Mouse (Mus musculus): ENCODE data around the gene Il4i1. TPM values are rescaled to one million over a fixed set of nuclear protein-coding genes. Genes with fewer than 3 reads are reported as not detected.
A peak's percentile ranks its signal among the peaks of the same experiment; 100 is the strongest.
"Not testable (repeated sequence)": the region's sequence is repeated elsewhere in the genome, so short reads cannot be mapped to it uniquely, and the experiment has no call there.

The Il4i1 gene
- total RNA-seq, 1 experiment from 2014 or later = 0.55 TPM

DNA sequence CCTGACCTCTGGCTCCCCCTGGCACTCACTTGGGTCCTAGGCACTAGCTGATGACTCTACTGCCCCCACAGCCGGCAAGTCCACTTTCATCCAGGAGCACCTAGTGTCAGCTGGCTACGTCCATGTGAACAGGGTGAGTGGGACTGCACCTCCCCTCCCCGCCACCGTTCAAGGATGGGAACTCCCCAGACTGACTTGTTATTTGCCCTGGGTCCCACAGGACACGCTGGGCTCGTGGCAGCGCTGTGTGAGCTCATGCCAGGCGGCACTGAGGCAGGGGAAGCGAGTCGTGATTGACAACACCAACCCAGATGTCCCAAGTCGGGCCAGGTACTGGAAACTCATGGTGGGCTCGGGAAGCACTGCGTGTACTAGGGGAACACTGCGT, 45.2 kb downstream of the Il4i1 start:
- no peak for ATAC-seq (replicated peaks; ENCODE audit: low read depth, poor library complexity, severe bottlenecking)

DNA sequence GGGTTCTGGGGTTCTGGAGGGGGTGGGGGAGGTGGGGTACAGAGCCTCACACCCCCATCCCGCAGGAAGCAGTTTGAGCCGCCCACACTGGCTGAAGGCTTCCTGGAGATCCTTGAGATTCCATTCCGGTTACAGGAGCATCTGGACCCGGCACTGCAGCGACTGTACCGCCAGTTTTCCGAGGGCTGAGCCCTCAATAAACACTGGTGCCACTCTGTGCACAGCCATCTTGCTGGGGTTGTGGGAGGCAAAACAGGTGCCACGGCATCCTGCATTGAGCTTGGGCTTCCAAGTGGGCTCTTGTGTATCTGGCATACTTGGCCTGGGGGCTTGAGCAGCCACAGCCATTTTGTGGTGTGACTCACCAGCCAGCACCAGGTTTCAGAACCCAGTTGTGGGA, 46.2 kb downstream of the Il4i1 start:
- ATAC-seq (replicated peaks; ENCODE audit: low read depth, poor library complexity, severe bottlenecking) = no peak

DNA sequence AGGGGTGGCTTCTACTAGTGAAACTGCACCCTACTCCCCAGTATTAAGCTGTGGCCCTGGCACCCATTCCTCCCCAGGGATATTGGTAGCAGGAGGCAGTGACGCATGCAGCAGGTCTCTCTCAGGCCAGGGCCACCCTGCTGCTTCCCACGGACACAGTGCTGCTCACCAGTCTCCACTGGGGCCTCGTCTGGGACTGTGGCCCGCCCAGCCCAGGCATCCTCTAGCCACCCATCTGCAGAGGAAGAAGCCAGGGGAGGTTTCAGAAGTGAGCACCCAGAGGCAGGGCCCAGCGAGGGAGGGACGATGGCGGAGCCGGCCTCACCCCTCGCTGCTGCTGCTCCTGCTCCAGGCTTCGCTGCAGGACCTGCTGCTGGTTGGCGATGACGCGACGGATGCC, 47.0 kb downstream of the Il4i1 start:
- ATAC-seq (replicated peaks; ENCODE audit: low read depth, poor library complexity, severe bottlenecking) = no peak

DNA sequence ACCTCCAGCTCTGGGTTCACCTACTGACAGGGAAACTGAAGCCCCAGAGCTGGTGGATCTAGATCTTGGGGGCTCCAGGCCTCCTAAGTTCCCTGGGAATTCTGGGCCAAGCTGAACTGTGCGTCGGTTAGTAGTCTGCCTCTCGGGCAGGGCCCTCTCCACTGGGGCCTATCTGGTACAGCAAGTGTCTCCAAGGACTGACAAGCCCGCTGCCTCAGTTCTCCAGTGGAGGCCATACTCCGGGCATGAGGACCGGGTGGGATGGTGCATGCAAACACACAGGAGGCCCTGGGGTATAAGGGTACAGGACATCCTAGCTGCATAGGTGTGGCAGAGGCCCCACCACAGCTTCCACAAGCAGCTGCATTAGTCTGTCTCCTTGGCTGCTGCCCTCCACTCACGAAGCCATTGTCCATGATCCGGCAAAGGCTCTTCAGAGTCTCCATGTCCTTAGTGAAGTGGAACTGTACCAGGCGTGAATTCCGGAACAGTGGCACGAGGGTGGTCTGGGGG, 47.9 kb downstream of the Il4i1 start:
- no peak for ATAC-seq (replicated peaks; ENCODE audit: low read depth, poor library complexity, severe bottlenecking)

GRCm38 (mm10) chr7:44864595-44865542, 48.7 kb downstream of the Il4i1 start:
- ATAC-seq (replicated peaks; ENCODE audit: low read depth, poor library complexity, severe bottlenecking) = no peak

GRCm38 (mm10) chr7:44866276-44867009, 50.3 kb downstream of the Il4i1 start:
- peak; percentile 10; the same call in 1 of the 2 replicates for ATAC-seq (replicated peaks; ENCODE audit: low read depth, poor library complexity, severe bottlenecking)

GRCm38 (mm10) chr7:44867010-44867702, 51.0 kb downstream of the Il4i1 start:
- no peak for ATAC-seq (replicated peaks; ENCODE audit: low read depth, poor library complexity, severe bottlenecking)

GRCm38 (mm10) chr7:44867802-44868201, 51.6 kb downstream of the Il4i1 start:
- ATAC-seq (replicated peaks; ENCODE audit: low read depth, poor library complexity, severe bottlenecking) = no peak

- no peak for ATAC-seq (replicated peaks; ENCODE audit: low read depth, poor library complexity, severe bottlenecking)
Measured at GRCm38 (mm10) chr7:44868465-44868864, 52.3 kb downstream of the Il4i1 start.

DNA sequence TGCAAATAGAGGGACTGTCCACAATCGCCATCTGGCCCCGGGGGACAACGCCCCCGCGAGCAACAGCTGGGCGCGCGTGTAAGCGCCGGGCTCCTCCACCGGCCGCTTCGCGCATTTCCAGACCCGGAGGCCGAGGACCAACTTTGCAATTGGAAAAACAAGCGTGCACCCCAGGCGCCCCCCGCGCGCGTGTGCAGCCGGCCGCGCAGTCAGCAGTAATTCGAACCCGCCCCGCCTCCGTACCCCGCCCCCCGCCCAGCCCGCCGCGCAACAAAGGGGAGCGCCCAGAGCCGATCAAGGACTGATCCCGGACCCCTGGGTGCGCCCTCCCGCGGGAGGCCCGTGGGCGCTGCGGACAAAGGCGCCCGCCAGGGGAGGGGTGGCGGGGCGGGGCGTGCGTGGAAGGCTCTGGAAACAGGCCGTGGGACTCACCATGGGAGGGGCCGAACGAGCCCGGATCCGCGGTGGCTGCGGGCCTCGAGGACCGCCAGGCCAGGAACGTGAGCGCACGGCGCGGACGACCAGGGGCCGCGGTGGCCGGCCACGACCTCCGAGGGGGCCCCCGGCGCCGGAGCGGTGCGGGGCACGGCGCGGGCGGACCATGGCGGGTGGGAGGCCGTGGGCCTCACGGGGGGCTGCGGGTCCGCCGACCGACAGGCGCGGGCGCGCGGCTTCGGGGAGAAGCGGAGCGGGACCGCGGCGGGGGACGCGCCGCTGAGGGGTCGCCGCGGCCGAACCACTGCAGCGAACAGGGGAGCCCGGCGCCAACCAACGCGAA, 52.9 kb downstream of the Il4i1 start:
- ATAC-seq (replicated peaks; ENCODE audit: low read depth, poor library complexity, severe bottlenecking) = no peak

DNA sequence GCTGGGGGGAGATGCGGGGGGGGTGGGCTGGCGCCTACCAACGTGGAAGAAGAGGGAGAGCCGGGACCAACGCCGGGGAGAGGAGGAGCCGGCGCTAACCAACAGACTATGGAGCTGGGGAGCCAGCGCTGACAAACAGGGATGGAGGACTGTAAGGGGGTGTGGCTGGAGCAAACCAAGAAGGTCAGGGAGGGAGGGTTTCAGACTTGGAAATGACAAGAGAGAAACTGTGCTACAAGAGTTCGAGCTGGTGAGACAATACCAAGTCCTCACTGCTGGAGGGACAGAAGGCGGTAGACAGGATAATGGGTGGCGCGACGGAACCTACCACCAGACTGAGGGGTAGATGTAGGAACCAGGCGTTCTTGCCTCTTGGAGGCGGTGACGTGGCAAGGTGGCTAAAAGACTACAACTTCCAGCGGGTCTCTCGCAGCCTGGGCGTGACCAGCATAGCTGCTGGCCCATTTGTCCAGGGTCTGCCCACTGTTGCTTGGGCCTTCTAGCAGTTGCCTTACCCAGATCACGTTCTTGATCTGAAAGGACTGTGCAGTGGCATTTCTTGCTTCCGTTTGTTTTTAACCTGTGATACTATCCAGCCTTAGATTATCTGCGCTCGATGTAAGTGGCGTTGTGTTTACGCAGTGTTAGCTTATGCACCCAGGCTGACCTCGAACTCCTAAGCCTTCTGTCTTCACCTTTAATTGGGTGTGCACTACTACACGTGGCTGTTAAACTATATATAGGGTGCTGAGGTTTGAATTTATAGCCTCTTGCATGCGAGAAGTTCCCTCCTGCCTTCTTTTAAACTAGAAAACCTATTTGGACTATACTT, 53.7 kb downstream of the Il4i1 start, which contains the start of gene Ptov1:
Ptov1 (minus strand) TSS at position 92 of the 832 bp plus-strand sequence.
- ATAC-seq (replicated peaks; ENCODE audit: low read depth, poor library complexity, severe bottlenecking) = peak; percentile 89

- no peak for ATAC-seq (replicated peaks; ENCODE audit: low read depth, poor library complexity, severe bottlenecking)
Measured at GRCm38 (mm10) chr7:44870614-44871013, 54.4 kb downstream of the Il4i1 start.

- ATAC-seq (replicated peaks; ENCODE audit: low read depth, poor library complexity, severe bottlenecking) = no peak
Measured at GRCm38 (mm10) chr7:44871181-44871580, 55.0 kb downstream of the Il4i1 start.

DNA sequence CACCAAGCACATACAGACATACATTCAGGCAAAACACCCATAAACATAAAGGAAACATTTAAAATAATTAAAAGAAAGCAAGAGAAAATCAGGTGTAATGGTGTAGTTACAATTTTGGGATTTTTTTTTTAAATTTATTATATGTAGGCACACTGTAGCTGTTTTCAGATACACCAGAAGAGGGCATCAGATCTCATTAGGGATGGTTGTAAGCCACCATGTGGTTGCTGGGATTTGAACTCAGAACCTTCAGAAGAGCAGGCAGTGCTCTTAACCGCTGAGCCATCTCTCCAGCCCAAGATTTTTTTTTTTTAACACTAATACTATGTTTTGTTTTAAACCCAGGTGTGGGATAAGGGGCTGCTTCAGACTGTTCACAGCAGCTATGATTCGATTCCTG, 55.6 kb downstream of the Il4i1 start:
- ATAC-seq (replicated peaks; ENCODE audit: low read depth, poor library complexity, severe bottlenecking) = not testable (repeated sequence)

DNA sequence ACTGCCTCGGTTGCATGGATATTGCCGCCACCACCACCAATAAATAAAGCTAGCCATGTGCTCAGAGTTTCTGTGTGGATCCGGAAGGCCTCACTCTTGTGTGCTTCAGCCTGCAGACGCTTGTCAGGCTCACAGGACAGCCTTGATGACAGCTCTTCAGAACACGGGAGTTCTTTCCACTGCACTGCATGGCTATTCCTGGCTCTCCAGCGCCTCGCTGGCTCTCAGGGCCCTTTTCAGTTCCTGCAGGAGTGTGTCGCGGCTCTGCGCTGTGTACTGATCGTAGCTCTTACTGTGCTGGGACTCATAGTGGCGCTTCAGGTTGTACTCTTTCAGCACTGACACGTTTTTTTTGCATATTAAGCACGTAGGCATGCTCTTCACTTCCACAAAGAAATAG, 61.6 kb downstream of the Il4i1 start:
- ATAC-seq (replicated peaks; ENCODE audit: low read depth, poor library complexity, severe bottlenecking) = no peak

DNA sequence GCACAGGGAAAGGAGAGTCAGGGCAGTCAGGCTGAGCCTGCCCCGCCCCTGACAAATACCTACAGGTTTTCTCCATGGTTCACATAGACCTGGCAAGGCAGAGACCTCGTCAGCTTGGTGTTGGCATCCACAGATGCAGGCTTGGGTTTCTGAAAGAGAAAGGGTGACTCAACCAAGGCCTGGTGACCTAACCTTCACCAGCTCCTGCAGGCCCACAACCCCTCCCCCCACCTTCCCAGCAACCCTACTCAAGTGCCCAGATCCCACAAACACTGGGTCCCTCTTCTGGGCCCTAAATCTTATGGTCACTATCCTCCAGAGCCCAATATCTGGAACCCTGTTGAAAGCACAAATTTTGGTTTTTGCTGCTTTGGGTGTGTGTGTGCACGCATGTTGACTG, 66.8 kb downstream of the Il4i1 start:
- no peak for ATAC-seq (replicated peaks; ENCODE audit: low read depth, poor library complexity, severe bottlenecking)

GRCm38 (mm10) chr7:44884637-44885036, 68.5 kb downstream of the Il4i1 start:
- no peak for ATAC-seq (replicated peaks; ENCODE audit: low read depth, poor library complexity, severe bottlenecking)

- peak; percentile 26; the same call in 1 of the 2 replicates for ATAC-seq (replicated peaks; ENCODE audit: low read depth, poor library complexity, severe bottlenecking)
Measured at GRCm38 (mm10) chr7:44886964-44887363, 70.8 kb downstream of the Il4i1 start.
